8 mouse cellular contexts compared by ENCODE assay signal in the genomic region with DNA sequence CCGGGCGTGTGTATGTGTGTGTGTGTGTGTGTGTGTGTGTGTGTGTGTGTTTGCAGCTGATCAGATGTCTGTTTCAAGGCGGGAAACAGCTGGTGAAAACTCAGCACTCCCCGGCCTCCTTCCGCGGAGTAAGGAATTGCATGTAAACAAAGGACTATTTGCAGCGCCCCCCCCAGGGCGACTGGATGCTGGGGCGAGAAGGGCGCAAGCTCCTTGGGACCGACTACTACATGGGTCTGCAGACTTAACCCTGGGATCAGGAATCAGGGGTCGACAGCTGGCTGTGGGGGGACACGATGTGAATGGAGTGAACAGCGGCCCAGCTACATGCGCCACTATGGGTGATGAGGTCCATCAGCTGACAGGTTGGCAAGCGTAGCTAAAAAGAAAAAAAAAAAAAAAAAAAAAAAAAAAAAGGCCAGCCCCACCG. TPM values are rescaled to one million over a fixed set of nuclear protein-coding genes. Genes with fewer than 3 reads are reported as not detected.
A peak's percentile ranks its signal among the peaks of the same experiment; 100 is the strongest.
DNase-seq lines count a peak whose midpoint lies in the region; ATAC-seq lines count a peak whose summit lies in the region.

A gene (minus strand): TSS at position 140 of the 430 bp plus-strand sequence.

- H3K9ac ChIP-seq in heart, embryonic 15.5 days: peak within 1 kb of the TSS; percentile 75
- H3K9ac ChIP-seq in liver, embryonic 13.5 days: peak within 1 kb of the TSS; percentile 85
- peak within 1 kb of the TSS; percentile 60 for H3K9ac ChIP-seq in stomach, embryonic 15.5 days

- peak; percentile 88 for DNase-seq in CD4-positive, CD25-positive, alpha-beta regulatory T cell, adult 2 months (ENCODE audit: low read depth, low spot score)
- DNase-seq in brain, embryonic 18.5 days (ENCODE audit: low read depth, low spot score): peak; percentile 83
- peak; percentile 88 to 93 for DNase-seq in kidney, postnatal 25 days
- DNase-seq in liver, embryonic 13.5 days: peak; percentile 79
- peak; percentile 94 for DNase-seq in neural tube, embryonic 10.5 days (ENCODE audit: extremely low spot score, low spot score)

- peaks cover 23% of the 10 kb centered on the region for H3K4me1 ChIP-seq in heart, embryonic 15.5 days (replicated peaks)
- peaks cover 52% of the 10 kb centered on the region for H3K4me1 ChIP-seq in liver, embryonic 13.5 days (replicated peaks)
- H3K4me1 ChIP-seq in stomach, embryonic 15.5 days: peaks cover 29% of the 10 kb centered on the region

- ATAC-seq in erythroid progenitor cell, adult 5-6 weeks (replicated peaks; ENCODE audit: low FRiP score, poor library complexity, severe bottlenecking): peak; percentile 43
- peak; percentile 5 for ATAC-seq in heart, embryonic 15.5 days (replicated peaks; ENCODE audit: insufficient number of reproducible peaks, insufficient read depth, low FRiP score, low read depth)
- peak; percentile 16 for ATAC-seq in liver, embryonic 13.5 days (ENCODE audit: low read depth)
- ATAC-seq in stomach, embryonic 15.5 days (ENCODE audit: insufficient read depth, low FRiP score, low read depth): peak; percentile 12

- H3K4me3 ChIP-seq in heart, embryonic 15.5 days: peak within 1 kb of the TSS; percentile 84
- peak within 1 kb of the TSS; percentile 77 for H3K4me3 ChIP-seq in liver, embryonic 13.5 days (replicated peaks)
- H3K4me3 ChIP-seq in stomach, embryonic 15.5 days (replicated peaks): peak within 1 kb of the TSS; percentile 88

- H3K27me3 ChIP-seq in heart, embryonic 15.5 days: no peaks in the 10 kb centered on the region
- H3K27me3 ChIP-seq in liver, embryonic 13.5 days: 0 out of 2 replicates have a peak, but pooled peaks cover 4% of the 10 kb centered on the region
- no peaks in the 10 kb centered on the region for H3K27me3 ChIP-seq in stomach, embryonic 15.5 days (replicated peaks)

- no peaks in the 10 kb centered on the region for H3K36me3 ChIP-seq in heart, embryonic 15.5 days
- H3K36me3 ChIP-seq in liver, embryonic 13.5 days: 0 out of 2 replicates have a peak, but pooled peaks cover 5% of the 10 kb centered on the region
- no peaks in the 10 kb centered on the region for H3K36me3 ChIP-seq in stomach, embryonic 15.5 days

- no peaks in the 10 kb centered on the region for H3K9me3 ChIP-seq in heart, embryonic 15.5 days (replicated peaks)
- no peaks in the 10 kb centered on the region for H3K9me3 ChIP-seq in liver, embryonic 13.5 days (replicated peaks)
- no peaks in the 10 kb centered on the region for H3K9me3 ChIP-seq in stomach, embryonic 15.5 days

- peak within 1 kb of the TSS; percentile 96 for H3K4me2 ChIP-seq in heart, embryonic 15.5 days
- peak within 1 kb of the TSS; percentile 99 for H3K4me2 ChIP-seq in liver, embryonic 13.5 days
- H3K4me2 ChIP-seq in stomach, embryonic 15.5 days: peak within 1 kb of the TSS; percentile 93

- WGBS in heart, embryonic 15.5 days: 0% methylated on average over 15 of the region's 17 CpGs
- WGBS in liver, embryonic 13.5 days (ENCODE audit: insufficient replicate concordance): 0% methylated on average over 16 of the region's 17 CpGs
- 0% methylated on average over 17 of the region's 17 CpGs for WGBS in stomach, embryonic 15.5 days

- peak within 1 kb of the TSS; percentile 91 for H3K27ac ChIP-seq in heart, embryonic 15.5 days
- H3K27ac ChIP-seq in liver, embryonic 13.5 days: peak within 1 kb of the TSS; percentile 92
- peak within 1 kb of the TSS; percentile 96 for H3K27ac ChIP-seq in stomach, embryonic 15.5 days

RNA-seq across cellular contexts. Expression of the gene that starts here (rescaled TPM):
- total RNA-seq in erythroid progenitor cell, adult 5-6 weeks (2015; ENCODE audit: low replicate concordance): 4.6 and 7.6 TPM in 2 replicates
- total RNA-seq in erythroid progenitor cell, adult 5-6 weeks (2017; ENCODE audit: low replicate concordance): 1.7 and 2.7 TPM in 2 replicates
- 5.6 and 7.1 TPM in 2 replicates for polyA plus RNA-seq in heart, embryonic 15.5 days (2015; fragmentation: Nextera tagmentation; extraction: Ambion mirVana)
- 8.4 and 10.7 TPM in 2 replicates for polyA plus RNA-seq in liver, embryonic 13.5 days (2015; fragmentation: Nextera tagmentation; extraction: Ambion mirVana)
- polyA plus RNA-seq in stomach, embryonic 15.5 days (2015; fragmentation: Nextera tagmentation; extraction: Ambion mirVana): 20.3 and 22.4 TPM in 2 replicates

Comparison
In these comparisons a context has a peak if more than half of its experiments do, and no peak if none do; other contexts are left out.
1. Peak in every context shown above with its lines: DNase-seq, ATAC-seq, H3K4me3 ChIP-seq and H3K27ac ChIP-seq.